Mouse (Mus musculus) stomach, embryonic 15.5 days (tissue): ENCODE results near the gene Npr1. TPM values are rescaled to one million over a fixed set of nuclear protein-coding genes. Genes with fewer than 3 reads are reported as not detected.

Experiments used
- ATAC-seq: fragments of 200-750 bp; cut with Nextera tagmentation; 2 replicates; pipeline ENCODE4 v1.8.0; 2017; ENCODE audit warnings: low read depth, moderate number of reproducible peaks, moderate TSS enrichment; ENCODE audit not compliant: insufficient read depth, low FRiP score
- H3K27ac ChIP-seq: fragments of 300-500 bp; sonication (generic); 2 replicates; pipeline ENCODE4 v1.5.1; 2015; ENCODE audit warnings: mild to moderate bottlenecking, inconsistent platforms
- H3K27me3 ChIP-seq: fragments of 300-500 bp; sonication (generic); replicated peaks from 2 replicates; pipeline ENCODE4 v1.6.1; 2015; ENCODE audit warnings: inconsistent platforms
- H3K36me3 ChIP-seq: fragments of 300-500 bp; sonication (generic); 2 replicates; pipeline ENCODE4 v1.6.1; 2015; ENCODE audit warnings: inconsistent platforms
- H3K4me1 ChIP-seq: fragments of 300-500 bp; sonication (generic); 2 replicates; pipeline ENCODE4 v1.6.1; 2015; ENCODE audit warnings: inconsistent platforms
- H3K4me2 ChIP-seq: fragments of 300-500 bp; sonication (generic); 2 replicates; pipeline ENCODE4 v1.6.1; 2015; ENCODE audit warnings: mild to moderate bottlenecking, inconsistent platforms
- H3K4me3 ChIP-seq: fragments of 300-500 bp; sonication (generic); replicated peaks from 2 replicates; pipeline ENCODE4 v1.5.1; 2015; ENCODE audit warnings: inconsistent platforms
- H3K9ac ChIP-seq: fragments of 300-500 bp; sonication (generic); 2 replicates; pipeline ENCODE4 v1.6.1; 2015; ENCODE audit warnings: inconsistent platforms
- H3K9me3 ChIP-seq: fragments of 300-500 bp; sonication (generic); 2 replicates; pipeline ENCODE4 v1.6.1; 2016; ENCODE audit warnings: inconsistent platforms
- WGBS: fragments of 180-500 bp; shearing (Covaris S2); methylation state at CpG from one replicate; pipeline ENCODE4 v1.1.7; 2015; 5-methylcytosine and 5-hydroxymethylcytosine counted together
- polyA plus RNA-seq: library from polyadenylated mRNA; unstranded; fragments of >200 nt; fragmentation: Nextera tagmentation; extraction: Ambion mirVana; gene quantifications from 2 replicates; pipeline ENCODE4 v1.2.1, GENCODE M21; 2015

Gene Npr1
- polyA plus RNA-seq, 1 experiment from 2014 or later = 5.7 TPM

- Histone ChIP-seq H3K9ac (no peak overlapping the region), H3K27ac (no peak overlapping the region), H3K9me3 (no peaks in the 10 kb centered on the region), H3K4me2 (no peak overlapping the region), H3K4me1 (peaks cover 5% of the 10 kb centered on the region; the same call in 1 of the 2 replicates), H3K36me3 (no peaks in the 10 kb centered on the region), H3K27me3 (no peaks in the 10 kb centered on the region), H3K4me3 (no peak overlapping the region)
- no peak for ATAC-seq
- 29% methylated on average over 3 of the region's 3 CpGs for WGBS
Measured at GRCm38 (mm10) chr3:90472213-90472612, 6.5 kb upstream of the Npr1 start.

- Histone ChIP-seq H3K4me2 (no peak overlapping the region), H3K9ac (no peak overlapping the region), H3K4me1 (peaks cover 7% of the 10 kb centered on the region; the same call in 1 of the 2 replicates), H3K9me3 (no peaks in the 10 kb centered on the region), H3K27me3 (peaks cover 25% of the 10 kb centered on the region), H3K27ac (no peak overlapping the region), H3K4me3 (no peak overlapping the region), H3K36me3 (no peaks in the 10 kb centered on the region)
- WGBS = 90% methylated on average over 10 of the region's 10 CpGs
- no peak for ATAC-seq
Measured at GRCm38 (mm10) chr3:90467618-90468300, 2.1 kb upstream of the Npr1 start.

- H3K36me3 ChIP-seq = no peaks in the 10 kb centered on the region
- peak overlapping the region; percentile 54 for H3K4me3 ChIP-seq
- peaks cover 7% of the 10 kb centered on the region; the same call in 1 of the 2 replicates for H3K4me1 ChIP-seq
- under 1% methylated on average over 15 of the region's 15 CpGs for WGBS
- H3K27me3 ChIP-seq = peaks cover 25% of the 10 kb centered on the region
- ATAC-seq = peak; percentile 33; the same call in 1 of the 2 replicates
- no peak overlapping the region for H3K9ac ChIP-seq
- H3K27ac ChIP-seq = no peak overlapping the region
- peak overlapping the region; percentile 94 for H3K4me2 ChIP-seq
- H3K9me3 ChIP-seq = no peaks in the 10 kb centered on the region
Measured at GRCm38 (mm10) chr3:90466311-90466766, 673 bp upstream of the Npr1 start.

GRCm38 (mm10) chr3:90465081-90465685 lies 483 bp downstream of the Npr1 start:
- Histone ChIP-seq H3K4me1 (peaks cover 7% of the 10 kb centered on the region; the same call in 1 of the 2 replicates), H3K36me3 (no peaks in the 10 kb centered on the region), H3K27me3 (peaks cover 25% of the 10 kb centered on the region), H3K27ac (no peak overlapping the region), H3K9ac (peak overlapping the region; percentile 24; the same call in 1 of the 2 replicates), H3K9me3 (no peaks in the 10 kb centered on the region), H3K4me3 (peak overlapping the region; percentile 54), H3K4me2 (peak overlapping the region; percentile 94)
- ATAC-seq = peak; percentile 25; the same call in 1 of the 2 replicates
- 2% methylated on average over 75 of the region's 75 CpGs for WGBS

GRCm38 (mm10) chr3:90464552-90465080 lies 1.1 kb downstream of the Npr1 start:
- H3K4me3 ChIP-seq = peak overlapping the region; percentile 54
- peak; percentile 13; the same call in 1 of the 2 replicates for ATAC-seq
- no peak overlapping the region for H3K27ac ChIP-seq
- 16% methylated on average over 37 of the region's 37 CpGs for WGBS
- no peaks in the 10 kb centered on the region for H3K36me3 ChIP-seq
- H3K9me3 ChIP-seq = no peaks in the 10 kb centered on the region
- H3K4me2 ChIP-seq = peak overlapping the region; percentile 94
- peaks cover 25% of the 10 kb centered on the region for H3K27me3 ChIP-seq
- peak overlapping the region; percentile 24; the same call in 1 of the 2 replicates for H3K9ac ChIP-seq
- peaks cover 7% of the 10 kb centered on the region; the same call in 1 of the 2 replicates for H3K4me1 ChIP-seq

GRCm38 (mm10) chr3:90462579-90462978 lies 3.1 kb downstream of the Npr1 start:
- H3K4me2 ChIP-seq = no peak overlapping the region
- H3K36me3 ChIP-seq = no peaks in the 10 kb centered on the region
- ATAC-seq = no peak

GRCm38 (mm10) chr3:90461935-90462334 lies 3.7 kb downstream of the Npr1 start:
- 85% methylated on average over 3 of the region's 3 CpGs for WGBS

More at GRCm38 (mm10) chr3:90462579-90462978, 3.1 kb downstream of the Npr1 start:
- Histone ChIP-seq H3K27me3 (peaks cover 25% of the 10 kb centered on the region), H3K9me3 (no peaks in the 10 kb centered on the region), H3K27ac (no peak overlapping the region), H3K4me1 (peaks cover 7% of the 10 kb centered on the region; the same call in 1 of the 2 replicates), H3K4me3 (no peak overlapping the region), H3K9ac (no peak overlapping the region)
- 35% methylated on average over 7 of the region's 7 CpGs for WGBS

GRCm38 (mm10) chr3:90460315-90460714 lies 5.4 kb downstream of the Npr1 start:
- no peak overlapping the region for H3K4me3 ChIP-seq
- H3K4me2 ChIP-seq = no peak overlapping the region
- H3K36me3 ChIP-seq = no peaks in the 10 kb centered on the region
- H3K9ac ChIP-seq = no peak overlapping the region
- peaks cover 5% of the 10 kb centered on the region; the same call in 1 of the 2 replicates for H3K4me1 ChIP-seq
- no peak for ATAC-seq
- peaks cover 18% of the 10 kb centered on the region for H3K27me3 ChIP-seq
- 68% methylated on average over 5 of the region's 5 CpGs for WGBS
- no peak overlapping the region for H3K27ac ChIP-seq
- no peaks in the 10 kb centered on the region for H3K9me3 ChIP-seq

More at GRCm38 (mm10) chr3:90461935-90462334, 3.7 kb downstream of the Npr1 start:
- Histone ChIP-seq H3K27ac (no peak overlapping the region), H3K4me1 (peaks cover 7% of the 10 kb centered on the region; the same call in 1 of the 2 replicates), H3K27me3 (peaks cover 25% of the 10 kb centered on the region), H3K4me3 (no peak overlapping the region), H3K4me2 (no peak overlapping the region), H3K9me3 (no peaks in the 10 kb centered on the region), H3K9ac (no peak overlapping the region), H3K36me3 (no peaks in the 10 kb centered on the region)
- ATAC-seq = no peak

- Histone ChIP-seq H3K4me2 (no peak overlapping the region), H3K4me3 (no peak overlapping the region), H3K9ac (no peak overlapping the region), H3K27ac (no peak overlapping the region), H3K9me3 (no peaks in the 10 kb centered on the region), H3K36me3 (no peaks in the 10 kb centered on the region), H3K27me3 (peaks cover 12% of the 10 kb centered on the region), H3K4me1 (no peaks in the 10 kb centered on the region)
- ATAC-seq = no peak
- WGBS = 76% methylated on average over 9 of the region's 9 CpGs
Measured at GRCm38 (mm10) chr3:90459727-90460126, 5.9 kb downstream of the Npr1 start.

GRCm38 (mm10) chr3:90454931-90455330 lies 10.7 kb downstream of the Npr1 start:
- 85% methylated on average over 14 of the region's 14 CpGs for WGBS
- no peak overlapping the region for H3K4me3 ChIP-seq
- H3K27me3 ChIP-seq = no peaks in the 10 kb centered on the region
- no peaks in the 10 kb centered on the region for H3K36me3 ChIP-seq
- no peaks in the 10 kb centered on the region for H3K9me3 ChIP-seq
- ATAC-seq = no peak
- 0 out of 2 replicates have a peak, but pooled peaks cover 2% of the 10 kb centered on the region for H3K4me1 ChIP-seq
- no peak overlapping the region for H3K9ac ChIP-seq
- H3K27ac ChIP-seq = no peak overlapping the region
- H3K4me2 ChIP-seq = no peak overlapping the region

- 38% methylated on average over 10 of the region's 10 CpGs for WGBS
- Histone ChIP-seq H3K27ac (no peak overlapping the region), H3K9ac (no peak overlapping the region)
Measured at GRCm38 (mm10) chr3:90451396-90452095, 14.1 kb downstream of the Npr1 start.

More at GRCm38 (mm10) chr3:90451396-90452095, 14.1 kb downstream of the Npr1 start:
- no peaks in the 10 kb centered on the region for H3K27me3 ChIP-seq
- H3K4me1 ChIP-seq = peaks cover 8% of the 10 kb centered on the region
- H3K36me3 ChIP-seq = no peaks in the 10 kb centered on the region
- ATAC-seq = no peak
- no peaks in the 10 kb centered on the region for H3K9me3 ChIP-seq
- no peak overlapping the region for H3K4me2 ChIP-seq
- no peak overlapping the region for H3K4me3 ChIP-seq
